Mouse (Mus musculus): Measurements from ENCODE around the gene Cep350.

The Cep350 gene

GRCm38 (mm10) chr1:155809706-155810442 is 163.2 kb downstream of the Cep350 start:
- no peak for DNase-seq (ENCODE audit: low spot score in 2 of 2)

GRCm38 (mm10) chr1:155808261-155808660 is 164.8 kb downstream of the Cep350 start:
- peak in 1 of 2 experiments; percentile 7 for DNase-seq (ENCODE audit: low spot score in 2 of 2)

- peak in 1 of 2 experiments; percentile 7 for DNase-seq (ENCODE audit: low spot score in 2 of 2)
These were observed 167.4 kb downstream of the Cep350 start for GRCm38 (mm10) chr1:155805607-155806006.

- DNase-seq (ENCODE audit: low spot score in 2 of 2), result no peak
These were observed 171.8 kb downstream of the Cep350 start for GRCm38 (mm10) chr1:155801014-155801991.

GRCm38 (mm10) chr1:155798000-155798399 is 175.1 kb downstream of the Cep350 start:
- DNase-seq (ENCODE audit: low spot score in 2 of 2), result no peak

- DNase-seq (ENCODE audit: low spot score in 2 of 2), result no peak
These were observed 175.6 kb downstream of the Cep350 start for GRCm38 (mm10) chr1:155797425-155797824.

GRCm38 (mm10) chr1:155796757-155797405 is 176.2 kb downstream of the Cep350 start:
- no peak for DNase-seq (ENCODE audit: low spot score in 2 of 2)

- DNase-seq (ENCODE audit: low spot score in 2 of 2), result no peak
These were observed 177.2 kb downstream of the Cep350 start for GRCm38 (mm10) chr1:155795791-155796233.
